Mouse (Mus musculus) myocyte (in vitro differentiated cells): ENCODE data around the gene Gng5.

Experiments
- CEBPB ChIP-seq: IDR thresholded peaks from 2 replicates; pipeline ENCODE4 v1.6.1; 2011; ENCODE audit warnings: mild to moderate bottlenecking, moderate library complexity; ENCODE audit not compliant: poor library complexity, insufficient read depth, severe bottlenecking
- POLR2A ChIP-seq: IDR thresholded peaks from one replicate; pipeline ENCODE4 v1.6.1; 2011; ENCODE audit warnings: low read depth, mild to moderate bottlenecking, control low read depth, moderate library complexity; ENCODE audit not compliant: insufficient read length

- peak; percentile 34 for TF ChIP-seq POLR2A
- peak; percentile 88 for TF ChIP-seq CEBPB
Measured at GRCm38 (mm10) chr3:146500003-146500809, 599 bp downstream of the Gng5 start.
